ENCODE assay signal across 11 mouse cellular contexts in genomic region chr4:133007513-133008380, GRCm38 (mm10). TPM values are rescaled to one million over a fixed set of nuclear protein-coding genes. Genes with fewer than 3 reads are reported as not detected.
DNase-seq lines count a peak whose midpoint lies in the region; ATAC-seq lines count a peak whose summit lies in the region.
"Had no signal": no experiment of that assay in that cellular context is flagged by ENCODE, and none has a peak within 500 bp of the region (broad histone marks: within the 10 kb centered on the region; RNA-seq: fewer than 3 reads in every experiment).

No protein-coding gene starts in this region.

- no peak for DNase-seq in heart, postnatal 10 days
- peak; percentile 50 for DNase-seq in c-Kit-positive CD71-positive TER-119-negative erythroid progenitor cells, embryonic 14.5 days (ENCODE audit: low read depth)
- DNase-seq in kidney, adult 11 months = peak; percentile 81
- DNase-seq in liver, embryonic 13.5 days = peak; percentile 53
- DNase-seq in urinary bladder, postnatal 10 days (ENCODE audit: low spot score) = no peak
- DNase-seq in adipocyte (ENCODE audit: low spot score) = no peak
- no peak for DNase-seq in adrenal gland, postnatal 14 days
- DNase-seq: lung, postnatal 36 days had no signal

- no peak for ATAC-seq in heart, embryonic 13.5 days (ENCODE audit: extremely low read depth, insufficient number of reproducible peaks, low FRiP score, low TSS enrichment)
- ATAC-seq in liver, embryonic 13.5 days (ENCODE audit: low read depth) = peak; percentile 57
- ATAC-seq: forebrain, embryonic 15.5 days had no signal

- no peak overlapping the region for H3K27ac ChIP-seq in heart, embryonic 13.5 days (replicated peaks)
- H3K27ac ChIP-seq in liver, embryonic 13.5 days = peak overlapping the region; percentile 50
- H3K27ac ChIP-seq: forebrain, embryonic 15.5 days; layer of hippocampus, adult 2 months had no signal

- H3K4me2 ChIP-seq in heart, embryonic 13.5 days = no peak overlapping the region
- H3K4me2 ChIP-seq in liver, embryonic 13.5 days = peak overlapping the region; percentile 33
- H3K4me2 ChIP-seq: forebrain, embryonic 15.5 days had no signal

- H3K9ac ChIP-seq in heart, embryonic 13.5 days = peak overlapping the region; percentile 33; the same call in 1 of the 2 replicates
- H3K9ac ChIP-seq in liver, embryonic 13.5 days = peak overlapping the region; percentile 18; the same call in 1 of the 2 replicates
- H3K9ac ChIP-seq: forebrain, embryonic 15.5 days had no signal

- no peaks in the 10 kb centered on the region for H3K9me3 ChIP-seq in heart, embryonic 13.5 days
- no peaks in the 10 kb centered on the region for H3K9me3 ChIP-seq in liver, embryonic 13.5 days (replicated peaks)
- H3K9me3 ChIP-seq: forebrain, embryonic 15.5 days had no signal

- intact Hi-C loops in heart, postnatal 10 days (cut with DNase I) = loop anchor here (2.0 kb wide), 2 partner anchors 205 to 243 kb away; partner anchors contain the start of genes Cd164l2 and Gpr3

- peaks cover 8% of the 10 kb centered on the region for H3K27me3 ChIP-seq in heart, embryonic 13.5 days (replicated peaks)
- H3K27me3 ChIP-seq in liver, embryonic 13.5 days = peaks cover 36% of the 10 kb centered on the region

- no peaks in the 10 kb centered on the region for H3K36me3 ChIP-seq in heart, embryonic 13.5 days
- H3K36me3 ChIP-seq in liver, embryonic 13.5 days = no peaks in the 10 kb centered on the region
- H3K36me3 ChIP-seq: forebrain, embryonic 15.5 days had no signal

- 26% methylated on average over 15 of the region's 15 CpGs for WGBS in heart, embryonic 13.5 days
- WGBS in liver, embryonic 13.5 days (ENCODE audit: insufficient replicate concordance) = 23% methylated on average over 15 of the region's 15 CpGs

- peaks cover 43% of the 10 kb centered on the region for H3K4me1 ChIP-seq in heart, embryonic 13.5 days
- peaks cover 62% of the 10 kb centered on the region for H3K4me1 ChIP-seq in liver, embryonic 13.5 days (replicated peaks)

- H3K4me3 ChIP-seq in heart, embryonic 13.5 days = no peak overlapping the region
- peak overlapping the region; percentile 25 for H3K4me3 ChIP-seq in liver, embryonic 13.5 days (replicated peaks)
- H3K4me3 ChIP-seq: forebrain, embryonic 15.5 days; layer of hippocampus, adult 2 months had no signal

RNA-seq across cellular contexts. Expression of gene Ahdc1, which starts 3.3 kb away (rescaled TPM):
- polyA plus RNA-seq in heart, embryonic 13.5 days (2015; fragmentation: Nextera tagmentation; extraction: Ambion mirVana) = 6.5 and 6.9 TPM in 2 replicates
- 10 to 100 TPM; 54.0 to 63.0 TPM for total RNA-seq in heart, postnatal 10 days (2021)
- 1.3 and 1.4 TPM in 2 replicates for polyA plus RNA-seq in liver, embryonic 13.5 days (2015; fragmentation: Nextera tagmentation; extraction: Ambion mirVana)
- total RNA-seq in adrenal gland, postnatal 14 days (2021) = 65.0 and 71.9 TPM in 2 replicates

RNA-seq across cellular contexts. Expression of gene Fgr, which starts 33.9 kb away (rescaled TPM):
- 0.21 and 0.23 TPM in 2 replicates for polyA plus RNA-seq in heart, embryonic 13.5 days (2015; fragmentation: Nextera tagmentation; extraction: Ambion mirVana)
- total RNA-seq in heart, postnatal 10 days (2021) = under 1 TPM; 0.19 to 0.40 TPM
- polyA plus RNA-seq in liver, embryonic 13.5 days (2015; fragmentation: Nextera tagmentation; extraction: Ambion mirVana) = 0.47 and 0.65 TPM in 2 replicates
- 0.78 and 1.8 TPM in 2 replicates for total RNA-seq in adrenal gland, postnatal 14 days (2021)

Comparison
In these comparisons a context has a peak if more than half of its experiments do, and no peak if none do; other contexts are left out.
1. DNase-seq: peak in c-Kit-positive CD71-positive TER-119-negative erythroid progenitor cells, embryonic 14.5 days (single experiment), kidney, adult 11 months (single experiment) and liver, embryonic 13.5 days (single experiment); none in heart, postnatal 10 days (0 of 2), urinary bladder, postnatal 10 days (single experiment), adipocyte (single experiment) and adrenal gland, postnatal 14 days (single experiment).